Mouse (Mus musculus) thymus, adult 18-20 months (tissue): ENCODE measurements around the gene Hist1h4i.

Experiments used
- DNase-seq, 2 experiments: peaks; one replicate each; pipeline ENCODE4 v3.0.0; 2022; ENCODE audit warnings: mixed read lengths in 2 of 2

Hist1h4i gene

GRCm38 (mm10) chr13:22007872-22008271, 33.3 kb downstream of the Hist1h4i start:
- DNase-seq = no peak

- no peak for DNase-seq
These were observed 34.0 kb downstream of the Hist1h4i start for GRCm38 (mm10) chr13:22007121-22007510.

GRCm38 (mm10) chr13:22006334-22007120, 34.6 kb downstream of the Hist1h4i start:
- peak; percentile 45 to 64 for DNase-seq

- DNase-seq = peak; percentile 50 to 57
These were observed 35.4 kb downstream of the Hist1h4i start for GRCm38 (mm10) chr13:22005605-22006333.

- DNase-seq = no peak
These were observed 39.3 kb downstream of the Hist1h4i start for GRCm38 (mm10) chr13:22001823-22002222.

- no peak for DNase-seq
These were observed 39.8 kb downstream of the Hist1h4i start for GRCm38 (mm10) chr13:22001346-22001745.

- no peak for DNase-seq
These were observed 42.0 kb downstream of the Hist1h4i start for GRCm38 (mm10) chr13:21999147-21999546.

GRCm38 (mm10) chr13:21998412-21998811, 42.8 kb downstream of the Hist1h4i start:
- no peak for DNase-seq

- DNase-seq = no peak
These were observed 43.3 kb downstream of the Hist1h4i start for GRCm38 (mm10) chr13:21997821-21998220.

GRCm38 (mm10) chr13:21997201-21997820, 43.9 kb downstream of the Hist1h4i start:
- no peak for DNase-seq

- DNase-seq = no peak
These were observed 44.3 kb downstream of the Hist1h4i start for GRCm38 (mm10) chr13:21996840-21997185.

- no peak for DNase-seq
These were observed 44.9 kb downstream of the Hist1h4i start for GRCm38 (mm10) chr13:21996101-21996839.

GRCm38 (mm10) chr13:21995331-21995914, 45.7 kb downstream of the Hist1h4i start:
- no peak for DNase-seq

GRCm38 (mm10) chr13:21994896-21995295, 46.3 kb downstream of the Hist1h4i start:
- no peak for DNase-seq

- DNase-seq = peak in 1 of 2 experiments; percentile 25
These were observed 47.0 kb downstream of the Hist1h4i start for GRCm38 (mm10) chr13:21993957-21994738.

- no peak for DNase-seq
These were observed 48.6 kb downstream of the Hist1h4i start for GRCm38 (mm10) chr13:21992550-21992949.
